Mouse (Mus musculus): ENCODE data around the gene Wdr24. TPM values are rescaled to one million over a fixed set of nuclear protein-coding genes. Genes with fewer than 3 reads are reported as not detected.

The Wdr24 gene
- total RNA-seq, 2 experiments from 2014 or later = 26.5 to 27.1 TPM

- DNase-seq (ENCODE audit: extremely low spot score in 1 of 2, low spot score in 1 of 2) = no peak
Measured at GRCm38 (mm10) chr17:25830200-25830753, 6.8 kb downstream of the Wdr24 start.

- DNase-seq (ENCODE audit: extremely low spot score in 1 of 2, low spot score in 1 of 2) = no peak
Measured at GRCm38 (mm10) chr17:25830806-25831431, 7.5 kb downstream of the Wdr24 start.

- DNase-seq (ENCODE audit: extremely low spot score in 1 of 2, low spot score in 1 of 2) = no peak
Measured at GRCm38 (mm10) chr17:25831451-25832281, 8.2 kb downstream of the Wdr24 start.

- peak; percentile 93 to 95 for DNase-seq (ENCODE audit: extremely low spot score in 1 of 2, low spot score in 1 of 2)
Measured at GRCm38 (mm10) chr17:25832436-25833290, 9.2 kb downstream of the Wdr24 start.

- DNase-seq (ENCODE audit: extremely low spot score in 1 of 2, low spot score in 1 of 2) = peak in 1 of 2 experiments; percentile 70
Measured at GRCm38 (mm10) chr17:25833291-25833663, 9.8 kb downstream of the Wdr24 start, which contains the start of gene Stub1. Stub1 (minus strand) TSS chr17:25833404.

- no peak for DNase-seq (ENCODE audit: extremely low spot score in 1 of 2, low spot score in 1 of 2)
Measured at GRCm38 (mm10) chr17:25833961-25834594, 10.7 kb downstream of the Wdr24 start.

GRCm38 (mm10) chr17:25834595-25835222, 11.3 kb downstream of the Wdr24 start:
- DNase-seq (ENCODE audit: extremely low spot score in 1 of 2, low spot score in 1 of 2) = no peak

GRCm38 (mm10) chr17:25835301-25835700, 11.9 kb downstream of the Wdr24 start:
- no peak for DNase-seq (ENCODE audit: extremely low spot score in 1 of 2, low spot score in 1 of 2)

GRCm38 (mm10) chr17:25835816-25836215, 12.4 kb downstream of the Wdr24 start:
- no peak for DNase-seq (ENCODE audit: extremely low spot score in 1 of 2, low spot score in 1 of 2)

- peak in 1 of 2 experiments; percentile 64 for DNase-seq (ENCODE audit: extremely low spot score in 1 of 2, low spot score in 1 of 2)
Measured at GRCm38 (mm10) chr17:25836397-25837075, 13.1 kb downstream of the Wdr24 start.

- DNase-seq (ENCODE audit: extremely low spot score in 1 of 2, low spot score in 1 of 2) = peak; percentile 73 to 77
Measured at GRCm38 (mm10) chr17:25837076-25837410, 13.6 kb downstream of the Wdr24 start, which contains the start of gene Rhbdl1. Rhbdl1 (minus strand) TSS chr17:25837295.

- no peak for DNase-seq (ENCODE audit: extremely low spot score in 1 of 2, low spot score in 1 of 2)
Measured at GRCm38 (mm10) chr17:25837533-25837932, 14.1 kb downstream of the Wdr24 start.

- DNase-seq (ENCODE audit: extremely low spot score in 1 of 2, low spot score in 1 of 2) = no peak
Measured at GRCm38 (mm10) chr17:25838904-25839303, 15.5 kb downstream of the Wdr24 start.

GRCm38 (mm10) chr17:25839455-25840235, 16.2 kb downstream of the Wdr24 start:
- no peak for DNase-seq (ENCODE audit: extremely low spot score in 1 of 2, low spot score in 1 of 2)

- no peak for DNase-seq (ENCODE audit: extremely low spot score in 1 of 2, low spot score in 1 of 2)
Measured at GRCm38 (mm10) chr17:25840519-25840918, 17.1 kb downstream of the Wdr24 start.

GRCm38 (mm10) chr17:25841117-25841880, 17.9 kb downstream of the Wdr24 start, which contains the start of gene Gm20683:
Gm20683 (minus strand) TSS chr17:25841763.
- DNase-seq (ENCODE audit: extremely low spot score in 1 of 2, low spot score in 1 of 2) = no peak

GRCm38 (mm10) chr17:25842509-25842908, 19.1 kb downstream of the Wdr24 start:
- no peak for DNase-seq (ENCODE audit: extremely low spot score in 1 of 2, low spot score in 1 of 2)

Measured in layer of hippocampus, postnatal 25 days (tissue).